Mouse (Mus musculus) kidney, embryonic 14.5 days (tissue): ENCODE measurements at regions not wholly inside any gene's neighbourhood (a gene's known extent, or its start where the extent isn't known, plus 50 kb on each side); places are given as distances from the start of the nearest gene placed in this dataset.

Experiments used
- ATAC-seq: fragments of 200-750 bp; cut with Nextera tagmentation; 2 replicates; pipeline ENCODE4 v1.8.0; 2017; ENCODE audit warnings: moderate number of reproducible peaks, mild to moderate bottlenecking, moderate TSS enrichment, moderate library complexity; ENCODE audit not compliant: low FRiP score, low TSS enrichment
- H3K27ac ChIP-seq: fragments of 300-500 bp; sonication (generic); 2 replicates; pipeline ENCODE4 v1.5.1; 2014; ENCODE audit warnings: low read depth, mild to moderate bottlenecking, low read length, moderate library complexity, mixed read lengths
- H3K27me3 ChIP-seq: fragments of 300-500 bp; sonication (generic); 2 replicates; pipeline ENCODE4 v1.6.1; 2014; ENCODE audit warnings: mild to moderate bottlenecking, low read length; ENCODE audit not compliant: control insufficient read depth, insufficient read depth
- H3K36me3 ChIP-seq: fragments of 300-500 bp; sonication (generic); 2 replicates; pipeline ENCODE4 v1.6.1; 2014; ENCODE audit warnings: low read length, mixed read lengths; ENCODE audit not compliant: control insufficient read depth, insufficient read depth
- H3K4me1 ChIP-seq: fragments of 300-500 bp; sonication (generic); 2 replicates; pipeline ENCODE4 v1.6.1; 2014; ENCODE audit warnings: low read length, mixed read lengths; ENCODE audit not compliant: control insufficient read depth, insufficient read depth
- H3K4me2 ChIP-seq: fragments of 300-500 bp; sonication (generic); replicated peaks from 2 replicates; pipeline ENCODE4 v1.6.1; 2014; ENCODE audit warnings: low read depth, mild to moderate bottlenecking, low read length
- H3K4me3 ChIP-seq: fragments of 300-500 bp; sonication (generic); 2 replicates; pipeline ENCODE4 v1.5.1; 2014; ENCODE audit warnings: mild to moderate bottlenecking, low read length
- H3K9ac ChIP-seq: fragments of 300-500 bp; sonication (generic); 2 replicates; pipeline ENCODE4 v1.6.1; 2014; ENCODE audit warnings: low read depth, mild to moderate bottlenecking, low read length, moderate library complexity
- H3K9me3 ChIP-seq: fragments of 300-500 bp; sonication (generic); 2 replicates; pipeline ENCODE4 v1.6.1; 2016; ENCODE audit warnings: low read length; ENCODE audit not compliant: control insufficient read depth
- WGBS: fragments of 180-500 bp; shearing (Covaris S2); extraction: QIAGEN DNeasy Blood & Tissue Kit; methylation state at CpG from one replicate; pipeline ENCODE4 v1.1.7; 2014; 5-methylcytosine and 5-hydroxymethylcytosine counted together

GRCm38 (mm10) chr12:109910966-109911495 is 310.9 kb upstream of the Rtl1 start:
- Histone ChIP-seq H3K9ac (no peak overlapping the region), H3K9me3 (no peaks in the 10 kb centered on the region), H3K4me3 (no peak overlapping the region), H3K27me3 (no peaks in the 10 kb centered on the region), H3K36me3 (no peaks in the 10 kb centered on the region), H3K4me2 (no peak overlapping the region), H3K27ac (no peak overlapping the region), H3K4me1 (no peaks in the 10 kb centered on the region)
- 67% methylated on average over 9 of the region's 9 CpGs for WGBS
- no peak for ATAC-seq

DNA sequence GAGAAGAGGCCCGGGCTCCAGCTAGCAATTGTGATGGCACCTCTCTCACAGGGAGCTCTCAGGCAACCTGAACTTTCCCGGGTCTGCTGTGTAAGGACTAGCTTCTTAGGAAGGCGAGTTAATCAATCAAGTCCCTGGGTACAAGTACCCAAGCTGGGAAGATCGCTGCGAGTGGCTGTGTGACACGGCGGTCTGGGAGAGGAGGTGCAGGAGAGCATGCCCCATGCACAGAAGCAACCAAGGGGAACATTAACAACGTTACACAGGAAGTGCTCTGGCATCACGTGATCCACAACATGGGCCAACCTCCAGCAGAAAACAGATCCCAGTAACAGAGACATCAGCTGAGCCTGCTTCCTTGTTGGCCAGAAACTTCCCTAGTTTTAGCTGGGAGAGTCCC is 311.4 kb upstream of the Rtl1 start:
- 63% methylated on average over 9 of the region's 9 CpGs for WGBS
- ATAC-seq, result no peak
- no peaks in the 10 kb centered on the region for H3K27me3 ChIP-seq
- no peak overlapping the region for H3K27ac ChIP-seq
- H3K9ac ChIP-seq, result no peak overlapping the region
- H3K9me3 ChIP-seq, result no peaks in the 10 kb centered on the region
- no peaks in the 10 kb centered on the region for H3K36me3 ChIP-seq
- no peaks in the 10 kb centered on the region for H3K4me1 ChIP-seq
- no peak overlapping the region for H3K4me3 ChIP-seq
- no peak overlapping the region for H3K4me2 ChIP-seq

DNA sequence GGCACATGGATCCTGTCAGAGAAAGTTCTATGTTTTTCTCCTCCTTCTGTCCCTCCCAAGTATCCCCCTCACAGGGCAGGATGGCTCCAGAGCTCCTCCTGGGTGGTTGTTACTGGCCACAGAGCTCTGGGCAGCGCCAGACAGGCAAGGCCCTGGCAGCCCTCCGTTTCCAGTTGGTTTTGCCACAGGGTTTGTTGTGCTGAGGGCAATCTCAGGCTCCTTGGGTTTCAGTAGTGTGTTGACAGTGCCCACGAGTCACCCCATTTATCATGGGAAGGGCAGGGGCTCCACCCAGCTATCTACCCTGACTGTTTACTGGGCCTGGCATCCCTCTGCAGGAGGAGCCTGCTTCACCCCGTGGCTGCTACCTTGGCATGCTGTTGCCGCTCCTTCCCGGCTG is 317.6 kb upstream of the Rtl1 start:
- WGBS, result 73% methylated on average over 6 of the region's 6 CpGs
- no peak overlapping the region for H3K9ac ChIP-seq
- no peak overlapping the region for H3K27ac ChIP-seq
- no peak for ATAC-seq
- H3K36me3 ChIP-seq, result no peaks in the 10 kb centered on the region
- H3K4me1 ChIP-seq, result no peaks in the 10 kb centered on the region
- H3K9me3 ChIP-seq, result no peaks in the 10 kb centered on the region
- no peak overlapping the region for H3K4me2 ChIP-seq
- no peak overlapping the region for H3K4me3 ChIP-seq
- no peaks in the 10 kb centered on the region for H3K27me3 ChIP-seq

GRCm38 (mm10) chr12:109918901-109919300 is 318.8 kb upstream of the Rtl1 start:
- Histone ChIP-seq H3K9me3 (no peaks in the 10 kb centered on the region), H3K4me2 (no peak overlapping the region), H3K4me1 (no peaks in the 10 kb centered on the region), H3K9ac (no peak overlapping the region), H3K36me3 (no peaks in the 10 kb centered on the region), H3K4me3 (no peak overlapping the region), H3K27me3 (no peaks in the 10 kb centered on the region), H3K27ac (no peak overlapping the region)
- WGBS, result 58% methylated on average over 8 of the region's 8 CpGs
- ATAC-seq, result no peak

DNA sequence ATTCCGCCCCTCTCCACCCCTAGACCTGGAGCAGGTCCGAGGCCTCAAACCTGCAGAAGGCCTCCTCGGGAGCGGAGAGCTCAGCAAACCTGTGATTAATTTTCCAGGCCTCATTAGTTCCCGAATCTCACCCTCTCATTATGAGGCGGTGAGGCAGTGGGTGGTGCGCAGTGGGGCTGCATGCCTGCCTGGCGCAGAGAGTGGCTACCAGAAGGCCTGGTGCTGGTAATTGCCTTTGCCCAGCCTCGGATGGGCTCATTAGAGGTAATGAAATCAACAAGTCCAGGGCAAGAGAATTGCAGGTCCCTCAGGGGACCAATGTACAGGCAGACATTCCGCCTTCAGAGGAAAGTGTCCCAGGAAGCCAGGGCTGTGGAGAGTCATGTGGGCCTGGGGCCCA is 322.0 kb upstream of the Rtl1 start:
- Histone ChIP-seq H3K4me1 (no peaks in the 10 kb centered on the region), H3K36me3 (no peaks in the 10 kb centered on the region), H3K27ac (no peak overlapping the region), H3K9ac (no peak overlapping the region), H3K4me2 (no peak overlapping the region), H3K9me3 (no peaks in the 10 kb centered on the region), H3K4me3 (no peak overlapping the region), H3K27me3 (no peaks in the 10 kb centered on the region)
- 70% methylated on average over 10 of the region's 10 CpGs for WGBS
- no peak for ATAC-seq

DNA sequence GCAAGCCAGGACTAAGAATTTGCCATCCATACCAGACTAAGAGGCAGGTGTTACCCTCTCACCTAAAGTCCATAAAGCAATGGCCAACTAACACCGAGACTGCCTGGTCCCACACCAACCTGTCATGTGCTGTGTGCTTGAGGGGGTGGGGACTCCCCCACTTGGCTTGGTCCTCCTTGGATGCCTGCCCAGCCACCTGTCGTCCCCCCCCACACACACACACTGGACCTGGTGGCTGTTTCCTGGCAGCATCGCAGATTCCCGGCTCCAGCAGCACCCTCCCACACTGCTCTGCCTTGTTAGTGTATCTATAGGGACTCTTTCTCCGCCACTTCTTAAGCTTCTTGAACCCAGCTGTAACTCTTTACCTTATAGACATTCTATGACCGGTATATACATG is 325.7 kb upstream of the Rtl1 start:
- H3K27ac ChIP-seq, result no peak overlapping the region
- H3K4me3 ChIP-seq, result no peak overlapping the region
- H3K36me3 ChIP-seq, result no peaks in the 10 kb centered on the region
- H3K4me2 ChIP-seq, result no peak overlapping the region
- no peak for ATAC-seq
- 66% methylated on average over 6 of the region's 6 CpGs for WGBS
- H3K27me3 ChIP-seq, result no peaks in the 10 kb centered on the region
- H3K9me3 ChIP-seq, result no peaks in the 10 kb centered on the region
- no peak overlapping the region for H3K9ac ChIP-seq
- H3K4me1 ChIP-seq, result no peaks in the 10 kb centered on the region

GRCm38 (mm10) chr12:109926643-109927042 is 326.5 kb upstream of the Rtl1 start:
- no peaks in the 10 kb centered on the region for H3K9me3 ChIP-seq
- H3K27ac ChIP-seq, result no peak overlapping the region
- H3K4me2 ChIP-seq, result no peak overlapping the region
- 58% methylated on average over 12 of the region's 12 CpGs for WGBS
- no peaks in the 10 kb centered on the region for H3K27me3 ChIP-seq
- no peaks in the 10 kb centered on the region for H3K36me3 ChIP-seq
- no peak for ATAC-seq
- no peak overlapping the region for H3K4me3 ChIP-seq
- H3K4me1 ChIP-seq, result no peaks in the 10 kb centered on the region
- no peak overlapping the region for H3K9ac ChIP-seq

DNA sequence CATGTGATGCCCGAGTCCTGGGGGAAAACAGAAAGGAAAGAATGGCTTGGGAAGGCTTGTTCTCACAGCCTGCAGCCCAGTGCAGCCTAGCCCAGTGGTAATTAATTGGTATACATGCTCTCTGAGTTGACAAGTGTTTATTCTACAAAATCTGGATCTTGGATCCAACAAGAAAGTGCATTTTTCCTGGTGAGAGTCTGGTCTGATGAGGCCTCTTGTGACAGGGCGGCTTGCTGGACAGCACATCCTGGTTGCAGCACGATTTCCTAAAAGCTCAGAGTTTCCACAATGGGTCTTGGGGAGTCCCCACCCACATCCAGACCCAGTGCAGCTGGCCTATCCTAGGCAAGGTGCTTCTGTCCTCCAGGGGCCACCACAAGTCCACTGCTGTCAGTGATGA is 332.7 kb upstream of the Dio3 start:
- no peak for ATAC-seq
- H3K27ac ChIP-seq, result no peak overlapping the region
- WGBS, result 89% methylated on average over 3 of the region's 3 CpGs

GRCm38 (mm10) chr12:109946936-109947335 is 331.9 kb upstream of the Dio3 start:
- Histone ChIP-seq H3K9ac (no peak overlapping the region), H3K9me3 (no peaks in the 10 kb centered on the region), H3K4me1 (0 out of 2 replicates have a peak, but pooled peaks cover 4% of the 10 kb centered on the region), H3K4me2 (no peak overlapping the region), H3K27ac (no peak overlapping the region), H3K4me3 (no peak overlapping the region), H3K36me3 (no peaks in the 10 kb centered on the region), H3K27me3 (peaks cover 4% of the 10 kb centered on the region; the same call in 1 of the 2 replicates)
- no peak for ATAC-seq
- 71% methylated on average over 1 of the region's 1 CpGs for whole genome bisulfite sequencing

More for the DNA sequence above, 332.7 kb upstream of the Dio3 start:
- peaks cover 4% of the 10 kb centered on the region; the same call in 1 of the 2 replicates for H3K27me3 ChIP-seq
- no peaks in the 10 kb centered on the region for H3K36me3 ChIP-seq
- no peak overlapping the region for H3K4me3 ChIP-seq
- H3K4me2 ChIP-seq, result no peak overlapping the region
- no peaks in the 10 kb centered on the region for H3K9me3 ChIP-seq
- H3K4me1 ChIP-seq, result 0 out of 2 replicates have a peak, but pooled peaks cover 4% of the 10 kb centered on the region
- H3K9ac ChIP-seq, result no peak overlapping the region
